Mouse (Mus musculus): Measurements from ENCODE around the gene Map4k3. TPM values are rescaled to one million over a fixed set of nuclear protein-coding genes. Genes with fewer than 3 reads are reported as not detected.

The Map4k3 gene
- 27.5 and 29.9 TPM in 2 replicates for polyA plus RNA-seq (2015; fragmentation: Nextera tagmentation; extraction: Ambion mirVana)

- Histone ChIP-seq H3K27me3 (ENCODE audit: insufficient read depth, low read length) (no peaks in the 10 kb centered on the region), H3K9me3 (replicated peaks; ENCODE audit: low read length) (no peaks in the 10 kb centered on the region), H3K36me3 (ENCODE audit: insufficient read depth, low read length) (no peaks in the 10 kb centered on the region), H3K9ac (ENCODE audit: low read depth, low read length) (peak within 1 kb of the TSS; percentile 98), H3K27ac (peak within 1 kb of the TSS; percentile 99), H3K4me1 (replicated peaks; ENCODE audit: insufficient read depth, low read length) (peaks cover 12% of the 10 kb centered on the region; the same call in 1 of the 2 replicates), H3K4me2 (ENCODE audit: low read length) (peak within 1 kb of the TSS; percentile 79), H3K4me3 (replicated peaks; ENCODE audit: low read depth, low read length) (peak within 1 kb of the TSS; percentile 98)
- under 1% methylated on average over 64 of the region's 64 CpGs for WGBS
- ATAC-seq (replicated peaks; ENCODE audit: low FRiP score, low read depth) (peak; percentile 94), DNase-seq (ENCODE audit: low spot score) (peak; percentile 90)
- TF ChIP-seq CTCF (IDR thresholded peaks at IDR 0.05; ENCODE audit: low read depth) = no peak
Measured at GRCm38 (mm10) chr17:80728062-80728858, at the start of gene Map4k3. Map4k3 (minus strand) TSS chr17:80728485.

- Histone ChIP-seq H3K4me2 (ENCODE audit: low read length) (no peak overlapping the region), H3K9me3 (replicated peaks; ENCODE audit: low read length) (no peaks in the 10 kb centered on the region), H3K9ac (ENCODE audit: low read depth, low read length) (no peak overlapping the region), H3K27ac (no peak overlapping the region), H3K36me3 (ENCODE audit: insufficient read depth, low read length) (no peaks in the 10 kb centered on the region), H3K4me3 (replicated peaks; ENCODE audit: low read depth, low read length) (no peak overlapping the region), H3K27me3 (ENCODE audit: insufficient read depth, low read length) (no peaks in the 10 kb centered on the region), H3K4me1 (replicated peaks; ENCODE audit: insufficient read depth, low read length) (0 out of 2 replicates have a peak, but pooled peaks cover 6% of the 10 kb centered on the region)
- WGBS = 96% methylated on average over 1 of the region's 1 CpGs
- ATAC-seq (replicated peaks; ENCODE audit: low FRiP score, low read depth) (no peak), DNase-seq (ENCODE audit: low spot score) (no peak)
- TF ChIP-seq CTCF (IDR thresholded peaks at IDR 0.05; ENCODE audit: low read depth) = no peak
Measured at GRCm38 (mm10) chr17:80777581-80777980, 49.3 kb upstream of the Map4k3 start.

DNA sequence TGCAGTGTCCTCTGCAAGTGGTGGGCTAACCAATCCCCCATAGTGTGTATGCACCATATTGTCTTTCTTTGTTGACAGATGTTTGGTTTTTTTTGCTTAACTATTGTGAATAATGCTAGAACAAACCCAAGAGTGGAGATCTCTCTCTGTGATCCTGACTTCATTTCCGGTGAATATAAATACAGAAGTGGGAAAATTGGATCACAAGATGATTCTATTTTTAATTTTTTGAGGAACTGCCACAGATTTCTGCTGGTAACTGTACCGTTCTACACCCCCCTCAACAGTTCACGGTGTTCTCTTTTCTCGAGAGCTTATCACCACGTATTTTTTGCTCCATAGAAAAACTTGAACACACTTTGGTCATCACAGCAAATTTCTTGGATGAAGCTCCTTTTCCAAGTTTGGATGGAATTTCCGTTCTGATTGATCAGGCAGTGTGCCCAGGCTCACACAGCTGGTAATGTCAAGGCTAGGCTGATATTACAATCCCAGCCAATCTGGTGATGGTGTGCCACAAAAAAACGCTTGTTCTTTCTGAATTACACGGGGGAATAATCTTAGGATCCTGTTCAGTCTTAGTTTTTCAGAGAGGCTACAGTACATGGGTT lies 47.0 kb upstream of the Map4k3 start:
- no peak for TF ChIP-seq CTCF (IDR thresholded peaks at IDR 0.05; ENCODE audit: low read depth)
- H3K27ac ChIP-seq = no peak overlapping the region
- no peak for DNase-seq (ENCODE audit: low spot score)
- H3K9ac ChIP-seq (ENCODE audit: low read depth, low read length) = no peak overlapping the region
- no peaks in the 10 kb centered on the region for H3K9me3 ChIP-seq (replicated peaks; ENCODE audit: low read length)
- no peaks in the 10 kb centered on the region for H3K36me3 ChIP-seq (ENCODE audit: insufficient read depth, low read length)
- H3K4me2 ChIP-seq (ENCODE audit: low read length) = no peak overlapping the region
- H3K27me3 ChIP-seq (ENCODE audit: insufficient read depth, low read length) = no peaks in the 10 kb centered on the region
- H3K4me1 ChIP-seq (replicated peaks; ENCODE audit: insufficient read depth, low read length) = 0 out of 2 replicates have a peak, but pooled peaks cover 6% of the 10 kb centered on the region
- 79% methylated on average over 8 of the region's 8 CpGs for whole genome bisulfite sequencing
- no peak for ATAC-seq (replicated peaks; ENCODE audit: low FRiP score, low read depth)
- H3K4me3 ChIP-seq (replicated peaks; ENCODE audit: low read depth, low read length) = no peak overlapping the region

GRCm38 (mm10) chr17:80772545-80773453 lies 44.5 kb upstream of the Map4k3 start:
- WGBS = 34% methylated on average over 14 of the region's 14 CpGs
- no peak for TF ChIP-seq CTCF (IDR thresholded peaks at IDR 0.05; ENCODE audit: low read depth)
- Histone ChIP-seq H3K4me1 (replicated peaks; ENCODE audit: insufficient read depth, low read length) (0 out of 2 replicates have a peak, but pooled peaks cover 6% of the 10 kb centered on the region), H3K4me3 (replicated peaks; ENCODE audit: low read depth, low read length) (no peak overlapping the region), H3K4me2 (ENCODE audit: low read length) (peak overlapping the region; percentile 1; the same call in 1 of the 2 replicates), H3K27me3 (ENCODE audit: insufficient read depth, low read length) (no peaks in the 10 kb centered on the region), H3K27ac (no peak overlapping the region), H3K9me3 (replicated peaks; ENCODE audit: low read length) (no peaks in the 10 kb centered on the region), H3K9ac (ENCODE audit: low read depth, low read length) (no peak overlapping the region), H3K36me3 (ENCODE audit: insufficient read depth, low read length) (no peaks in the 10 kb centered on the region)
- DNase-seq (ENCODE audit: low spot score) (peak; percentile 73), ATAC-seq (replicated peaks; ENCODE audit: low FRiP score, low read depth) (peak; percentile 43; the same call in 1 of the 2 replicates)

GRCm38 (mm10) chr17:80770065-80770464 lies 41.8 kb upstream of the Map4k3 start:
- TF ChIP-seq CTCF (IDR thresholded peaks at IDR 0.05; ENCODE audit: low read depth) = no peak
- DNase-seq (ENCODE audit: low spot score) (no peak), ATAC-seq (replicated peaks; ENCODE audit: low FRiP score, low read depth) (no peak)
- H3K4me1 ChIP-seq (replicated peaks; ENCODE audit: insufficient read depth, low read length) = 0 out of 2 replicates have a peak, but pooled peaks cover 6% of the 10 kb centered on the region
- H3K36me3 ChIP-seq (ENCODE audit: insufficient read depth, low read length) = no peaks in the 10 kb centered on the region
- WGBS = 79% methylated on average over 1 of the region's 1 CpGs
- no peak overlapping the region for H3K4me2 ChIP-seq (ENCODE audit: low read length)
- no peak overlapping the region for H3K9ac ChIP-seq (ENCODE audit: low read depth, low read length)
- no peaks in the 10 kb centered on the region for H3K27me3 ChIP-seq (ENCODE audit: insufficient read depth, low read length)
- H3K9me3 ChIP-seq (replicated peaks; ENCODE audit: low read length) = no peaks in the 10 kb centered on the region
- H3K4me3 ChIP-seq (replicated peaks; ENCODE audit: low read depth, low read length) = no peak overlapping the region
- no peak overlapping the region for H3K27ac ChIP-seq

DNA sequence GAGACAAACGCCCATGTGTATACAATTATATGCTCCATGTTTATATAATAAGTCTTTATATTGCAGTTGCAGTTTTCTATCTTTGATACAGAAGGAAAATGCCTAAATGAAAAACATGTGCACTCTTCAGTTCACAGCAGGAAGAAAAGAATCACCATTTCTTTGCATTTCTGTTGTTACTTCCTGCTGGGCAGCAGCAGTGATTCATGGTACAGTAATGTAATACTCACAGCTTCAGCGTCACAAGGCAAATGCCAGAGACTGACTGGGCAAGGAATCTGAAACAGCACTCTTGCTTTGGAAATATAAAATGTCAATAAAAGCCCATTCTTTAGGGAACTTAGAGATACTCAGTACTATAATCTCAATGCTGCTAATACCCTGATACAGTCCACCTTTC lies 36.9 kb upstream of the Map4k3 start:
- Histone ChIP-seq H3K4me3 (replicated peaks; ENCODE audit: low read depth, low read length) (no peak overlapping the region), H3K27me3 (ENCODE audit: insufficient read depth, low read length) (no peaks in the 10 kb centered on the region), H3K36me3 (ENCODE audit: insufficient read depth, low read length) (no peaks in the 10 kb centered on the region), H3K27ac (no peak overlapping the region), H3K4me2 (ENCODE audit: low read length) (no peak overlapping the region), H3K9me3 (replicated peaks; ENCODE audit: low read length) (no peaks in the 10 kb centered on the region), H3K9ac (ENCODE audit: low read depth, low read length) (no peak overlapping the region), H3K4me1 (replicated peaks; ENCODE audit: insufficient read depth, low read length) (0 out of 2 replicates have a peak, but pooled peaks cover 3% of the 10 kb centered on the region)
- TF ChIP-seq CTCF (IDR thresholded peaks at IDR 0.05; ENCODE audit: low read depth) = no peak
- 45% methylated on average over 2 of the region's 2 CpGs for WGBS
- DNase-seq (ENCODE audit: low spot score) = peak; percentile 32
- no peak for ATAC-seq (replicated peaks; ENCODE audit: low FRiP score, low read depth)
